Mouse (Mus musculus): ENCODE measurements at regions not wholly inside any gene's neighbourhood (a gene's known extent, or its start where the extent isn't known, plus 50 kb on each side); places are given as distances from the start of the nearest gene placed in this dataset.

DNA sequence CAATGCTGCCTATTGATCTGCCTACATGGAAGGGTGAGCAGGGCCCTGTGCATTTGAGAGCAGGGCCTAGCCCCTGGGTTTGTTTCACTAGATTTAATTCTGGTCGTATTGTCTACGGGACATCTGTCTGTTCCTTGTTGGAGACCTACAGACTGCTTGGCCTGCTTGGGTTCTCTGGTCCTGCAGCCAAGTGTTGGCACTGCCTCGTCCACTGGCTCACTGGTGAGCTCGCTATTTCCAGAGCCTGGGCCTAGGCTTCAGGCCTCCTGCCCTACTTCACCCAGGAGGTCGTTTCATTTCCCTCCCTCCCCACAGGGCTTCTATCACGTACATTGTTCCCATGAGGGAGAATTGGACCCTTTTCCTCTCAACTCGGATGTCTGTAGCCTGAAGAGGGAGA is 62.2 kb upstream of the Blcap start:
- H3K4me3 ChIP-seq, result no peak overlapping the region
- WGBS, result 51% methylated on average over 7 of the region's 7 CpGs
- no peak overlapping the region for H3K27ac ChIP-seq (replicated peaks)
- H3K9ac ChIP-seq (replicated peaks), result no peak overlapping the region
- H3K4me2 ChIP-seq (replicated peaks), result no peak overlapping the region
- H3K4me1 ChIP-seq, result no peaks in the 10 kb centered on the region; the same call in 1 of the 2 replicates
- ATAC-seq (ENCODE audit: low FRiP score, low read depth), result no peak
- no peaks in the 10 kb centered on the region for H3K36me3 ChIP-seq
- no peaks in the 10 kb centered on the region for H3K9me3 ChIP-seq
- peaks cover 6% of the 10 kb centered on the region; the same call in 1 of the 2 replicates for H3K27me3 ChIP-seq

DNA sequence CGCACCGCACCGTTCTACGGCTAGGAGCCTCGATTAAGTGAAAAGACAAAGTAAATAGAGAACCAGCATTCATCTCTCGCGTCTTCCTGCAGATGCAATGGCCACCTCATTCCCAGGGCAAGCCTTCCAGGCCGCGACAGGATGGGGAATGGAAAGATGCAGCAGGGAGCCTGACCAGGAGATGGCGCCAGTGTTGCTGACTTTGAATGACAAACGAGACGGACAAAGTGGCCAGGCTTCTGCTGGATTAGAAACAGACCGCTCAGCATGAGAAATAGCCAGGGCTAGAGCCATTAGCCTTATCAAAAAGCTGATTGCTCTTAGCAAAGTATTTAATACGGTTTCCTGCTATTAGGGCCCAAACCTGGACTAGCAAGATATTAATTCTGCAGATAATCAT is 64.6 kb upstream of the Blcap start:
- 5% methylated on average over 14 of the region's 14 CpGs for WGBS
- Histone ChIP-seq H3K27me3 (peaks cover 6% of the 10 kb centered on the region; the same call in 1 of the 2 replicates), H3K4me2 (replicated peaks) (no peak overlapping the region), H3K36me3 (no peaks in the 10 kb centered on the region), H3K4me3 (no peak overlapping the region), H3K9me3 (no peaks in the 10 kb centered on the region), H3K4me1 (no peaks in the 10 kb centered on the region; the same call in 1 of the 2 replicates), H3K9ac (replicated peaks) (no peak overlapping the region), H3K27ac (replicated peaks) (peak overlapping the region; percentile 54; the same call in 1 of the 2 replicates)
- ATAC-seq (ENCODE audit: low FRiP score, low read depth), result 0 out of 2 replicates have a peak, but pooled peaks have one; percentile 52

DNA sequence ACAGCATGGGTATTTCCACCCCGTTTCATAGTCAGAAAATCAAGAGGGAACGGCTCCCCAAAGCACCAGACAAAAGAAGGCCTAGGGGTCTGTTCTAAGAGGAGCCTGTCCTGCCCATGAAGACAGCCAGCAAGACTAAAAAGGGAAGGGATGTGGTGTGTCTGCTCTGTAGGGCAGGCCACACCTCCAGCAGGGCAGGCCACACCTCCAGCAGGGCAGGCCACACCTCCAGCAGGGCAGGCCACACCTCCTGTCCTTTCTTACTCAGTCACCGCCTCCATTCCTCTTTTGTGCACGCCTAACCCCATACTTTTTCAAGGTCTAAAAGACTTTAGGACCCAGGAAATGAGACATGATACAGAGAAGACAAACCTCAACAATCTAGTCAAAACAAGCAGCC is 69.8 kb upstream of the Blcap start:
- H3K4me1 ChIP-seq, result no peaks in the 10 kb centered on the region; the same call in 1 of the 2 replicates
- H3K9ac ChIP-seq (replicated peaks), result no peak overlapping the region
- no peak overlapping the region for H3K4me2 ChIP-seq (replicated peaks)
- ATAC-seq (ENCODE audit: low FRiP score, low read depth), result 0 out of 2 replicates have a peak, but pooled peaks have one; percentile 16
- no peak overlapping the region for H3K4me3 ChIP-seq
- WGBS, result 37% methylated on average over 4 of the region's 4 CpGs
- no peaks in the 10 kb centered on the region for H3K36me3 ChIP-seq
- H3K9me3 ChIP-seq, result no peaks in the 10 kb centered on the region
- no peaks in the 10 kb centered on the region for H3K27me3 ChIP-seq
- no peak overlapping the region for H3K27ac ChIP-seq (replicated peaks)

- Histone ChIP-seq H3K4me2 (replicated peaks) (no peak overlapping the region), H3K36me3 (no peaks in the 10 kb centered on the region), H3K27ac (replicated peaks) (no peak overlapping the region), H3K4me3 (no peak overlapping the region), H3K27me3 (peaks cover 8% of the 10 kb centered on the region; the same call in 1 of the 2 replicates), H3K4me1 (peaks cover 13% of the 10 kb centered on the region; the same call in 1 of the 2 replicates), H3K9ac (replicated peaks) (no peak overlapping the region), H3K9me3 (0 out of 2 replicates have a peak, but pooled peaks cover 6% of the 10 kb centered on the region)
- no peak for ATAC-seq (ENCODE audit: low FRiP score, low read depth)
- 34% methylated on average over 20 of the region's 20 CpGs for WGBS
Measured at GRCm38 (mm10) chr2:157663584-157664375, 73.4 kb upstream of the Ctnnbl1 start.

DNA sequence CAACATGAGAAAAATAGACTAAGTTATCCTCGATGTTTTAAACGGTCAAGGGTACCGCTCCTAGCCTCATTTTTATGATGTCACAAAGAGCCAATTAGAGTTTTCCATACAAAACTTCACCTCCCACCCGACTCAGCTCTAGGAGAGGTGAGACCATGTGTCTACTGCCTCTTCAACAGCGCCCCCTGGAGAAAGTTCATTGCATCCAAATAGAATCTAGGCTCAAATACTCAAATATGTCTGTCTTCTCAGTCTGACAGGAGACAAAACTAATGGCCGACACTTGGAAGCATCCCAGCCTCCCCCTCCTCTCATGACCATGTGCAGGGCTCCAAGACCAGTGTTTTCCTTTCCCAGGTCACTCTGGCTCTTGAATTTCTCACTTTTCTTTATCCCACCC is 72.7 kb upstream of the Ctnnbl1 start:
- H3K9me3 ChIP-seq, result 0 out of 2 replicates have a peak, but pooled peaks cover 6% of the 10 kb centered on the region
- WGBS, result 63% methylated on average over 6 of the region's 6 CpGs
- H3K27me3 ChIP-seq, result peaks cover 8% of the 10 kb centered on the region; the same call in 1 of the 2 replicates
- H3K4me1 ChIP-seq, result peaks cover 11% of the 10 kb centered on the region; the same call in 1 of the 2 replicates
- ATAC-seq (ENCODE audit: low FRiP score, low read depth), result no peak
- H3K36me3 ChIP-seq, result no peaks in the 10 kb centered on the region
- H3K4me3 ChIP-seq, result no peak overlapping the region
- no peak overlapping the region for H3K27ac ChIP-seq (replicated peaks)
- H3K4me2 ChIP-seq (replicated peaks), result no peak overlapping the region
- H3K9ac ChIP-seq (replicated peaks), result no peak overlapping the region

GRCm38 (mm10) chr2:157670191-157670590 is 67.0 kb upstream of the Ctnnbl1 start:
- H3K27ac ChIP-seq (replicated peaks), result no peak overlapping the region
- 0 out of 2 replicates have a peak, but pooled peaks cover 2% of the 10 kb centered on the region for H3K27me3 ChIP-seq
- H3K4me3 ChIP-seq, result no peak overlapping the region
- WGBS, result 86% methylated on average over 2 of the region's 2 CpGs
- H3K9me3 ChIP-seq, result 0 out of 2 replicates have a peak, but pooled peaks cover 6% of the 10 kb centered on the region
- ATAC-seq (ENCODE audit: low FRiP score, low read depth), result no peak
- H3K4me1 ChIP-seq, result no peaks in the 10 kb centered on the region
- no peaks in the 10 kb centered on the region for H3K36me3 ChIP-seq
- no peak overlapping the region for H3K4me2 ChIP-seq (replicated peaks)
- H3K9ac ChIP-seq (replicated peaks), result no peak overlapping the region

DNA sequence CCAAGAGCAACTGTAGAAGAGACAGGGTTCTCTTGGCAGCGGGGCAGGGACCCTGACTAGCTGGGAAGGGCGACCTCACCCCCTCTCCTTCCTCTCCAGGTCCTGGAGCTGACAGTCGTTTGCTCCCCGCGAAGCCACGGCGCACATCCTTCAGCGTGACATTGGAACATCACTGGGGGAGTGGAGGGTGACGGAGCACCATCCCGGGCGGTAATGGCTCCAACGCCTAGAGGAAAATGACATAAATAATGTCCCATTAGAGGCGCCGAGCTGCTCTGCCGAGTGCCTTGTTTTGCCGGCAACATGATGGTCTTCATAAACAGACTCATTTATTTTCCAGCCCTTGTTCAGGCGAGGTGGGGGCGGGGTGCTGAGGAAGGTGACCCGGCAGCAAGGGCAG is 62.3 kb upstream of the Ctnnbl1 start:
- H3K4me1 ChIP-seq, result no peaks in the 10 kb centered on the region
- no peak overlapping the region for H3K27ac ChIP-seq (replicated peaks)
- H3K9ac ChIP-seq (replicated peaks), result no peak overlapping the region
- no peaks in the 10 kb centered on the region for H3K36me3 ChIP-seq
- H3K9me3 ChIP-seq, result no peaks in the 10 kb centered on the region
- 83% methylated on average over 19 of the region's 19 CpGs for WGBS
- no peak for ATAC-seq (ENCODE audit: low FRiP score, low read depth)
- H3K4me2 ChIP-seq (replicated peaks), result no peak overlapping the region
- no peak overlapping the region for H3K4me3 ChIP-seq
- H3K27me3 ChIP-seq, result no peaks in the 10 kb centered on the region

- Histone ChIP-seq H3K27me3 (no peaks in the 10 kb centered on the region), H3K36me3 (no peaks in the 10 kb centered on the region), H3K9me3 (no peaks in the 10 kb centered on the region), H3K9ac (replicated peaks) (no peak overlapping the region), H3K27ac (replicated peaks) (no peak overlapping the region), H3K4me3 (no peak overlapping the region), H3K4me1 (no peaks in the 10 kb centered on the region), H3K4me2 (replicated peaks) (no peak overlapping the region)
- 59% methylated on average over 10 of the region's 10 CpGs for WGBS
- ATAC-seq (ENCODE audit: low FRiP score, low read depth), result no peak
Measured at GRCm38 (mm10) chr2:157676396-157677176, 60.6 kb upstream of the Ctnnbl1 start.

DNA sequence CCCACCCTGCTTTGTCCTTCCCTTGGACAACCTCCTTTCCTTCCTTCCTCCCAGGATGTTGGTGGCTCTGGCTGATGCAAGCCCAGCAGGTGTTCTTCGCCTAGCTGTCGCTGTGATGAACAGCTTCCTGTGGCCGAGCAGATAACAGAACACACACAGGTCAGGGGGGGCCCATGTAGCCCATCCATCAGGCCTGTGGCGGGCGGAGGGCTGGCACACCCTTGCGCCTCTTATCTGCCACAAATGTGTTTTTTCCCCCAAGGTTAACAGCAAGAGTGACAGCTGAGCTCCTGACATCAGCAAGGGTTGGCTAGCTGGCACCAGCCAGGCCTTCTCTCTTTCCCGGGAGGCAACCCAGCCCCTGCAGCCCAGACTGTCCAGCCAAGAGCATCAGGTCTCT is 59.9 kb upstream of the Ctnnbl1 start:
- Histone ChIP-seq H3K9ac (replicated peaks) (no peak overlapping the region), H3K4me3 (no peak overlapping the region), H3K36me3 (no peaks in the 10 kb centered on the region), H3K4me1 (no peaks in the 10 kb centered on the region), H3K4me2 (replicated peaks) (no peak overlapping the region), H3K27me3 (no peaks in the 10 kb centered on the region), H3K9me3 (no peaks in the 10 kb centered on the region), H3K27ac (replicated peaks) (no peak overlapping the region)
- no peak for ATAC-seq (ENCODE audit: low FRiP score, low read depth)
- 79% methylated on average over 7 of the region's 7 CpGs for WGBS

- no peak overlapping the region for H3K9ac ChIP-seq (replicated peaks)
- H3K9me3 ChIP-seq, result no peaks in the 10 kb centered on the region
- WGBS, result 78% methylated on average over 7 of the region's 7 CpGs
- H3K4me2 ChIP-seq (replicated peaks), result no peak overlapping the region
- ATAC-seq (ENCODE audit: low FRiP score, low read depth), result no peak
- no peaks in the 10 kb centered on the region for H3K27me3 ChIP-seq
- H3K27ac ChIP-seq (replicated peaks), result no peak overlapping the region
- H3K4me1 ChIP-seq, result no peaks in the 10 kb centered on the region
- no peaks in the 10 kb centered on the region for H3K36me3 ChIP-seq
- H3K4me3 ChIP-seq, result no peak overlapping the region
Measured at GRCm38 (mm10) chr2:157681931-157682330, 55.3 kb upstream of the Ctnnbl1 start.
